Mouse (Mus musculus): Measurements from ENCODE around the gene Abca1. TPM values are rescaled to one million over a fixed set of nuclear protein-coding genes. Genes with fewer than 3 reads are reported as not detected.

The Abca1 gene
- polyA plus RNA-seq, 1 experiment from 2014 or later, result 5.3 TPM

- no peak overlapping the region for H3K9ac ChIP-seq (replicated peaks; ENCODE audit: low read length)
- 83% methylated on average over 2 of the region's 2 CpGs for WGBS
- no peak overlapping the region for H3K27ac ChIP-seq (replicated peaks; ENCODE audit: low read depth, low read length)
- H3K4me3 ChIP-seq (ENCODE audit: low read depth, low read length), result no peak overlapping the region
- DNase-seq (ENCODE audit: low spot score), result no peak
- H3K4me1 ChIP-seq (ENCODE audit: control insufficient read depth, insufficient read depth, low read length), result no peaks in the 10 kb centered on the region
- H3K36me3 ChIP-seq (replicated peaks; ENCODE audit: control insufficient read depth, insufficient read depth, low read depth, low read length), result no peaks in the 10 kb centered on the region
- H3K27me3 ChIP-seq (ENCODE audit: control insufficient read depth, insufficient read depth, low read length), result no peaks in the 10 kb centered on the region
- H3K4me2 ChIP-seq (ENCODE audit: low read depth, low read length), result no peak overlapping the region
- no peaks in the 10 kb centered on the region for H3K9me3 ChIP-seq (replicated peaks; ENCODE audit: control insufficient read depth, low read length)
- ATAC-seq (replicated peaks; ENCODE audit: insufficient number of reproducible peaks, low FRiP score, low TSS enrichment, low read depth), result no peak
Observed at GRCm38 (mm10) chr4:53148817-53149216, 10.9 kb downstream of the Abca1 start.

DNA sequence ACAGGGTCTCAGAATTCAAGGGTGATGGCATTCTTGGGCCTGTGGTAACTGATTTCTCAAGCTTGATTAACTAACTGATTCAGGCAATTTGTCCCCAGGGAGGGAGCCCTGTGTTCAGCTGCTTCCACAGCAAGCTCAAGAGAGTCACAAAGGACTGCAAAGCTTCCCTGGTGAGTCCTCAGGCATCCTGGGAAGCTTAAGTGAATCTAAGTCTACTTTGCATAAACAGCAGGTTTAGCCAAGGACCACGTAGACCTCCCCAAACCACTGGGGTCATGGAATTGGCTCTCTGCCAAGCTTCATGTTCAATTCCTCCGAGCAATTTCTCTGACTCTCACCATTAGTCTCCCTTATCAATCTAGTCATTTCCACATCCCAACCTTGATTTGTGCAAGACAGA lies 12.2 kb downstream of the Abca1 start:
- Histone ChIP-seq H3K4me1 (ENCODE audit: control insufficient read depth, insufficient read depth, low read length) (no peaks in the 10 kb centered on the region), H3K27ac (replicated peaks; ENCODE audit: low read depth, low read length) (no peak overlapping the region), H3K9me3 (replicated peaks; ENCODE audit: control insufficient read depth, low read length) (no peaks in the 10 kb centered on the region), H3K36me3 (replicated peaks; ENCODE audit: control insufficient read depth, insufficient read depth, low read depth, low read length) (no peaks in the 10 kb centered on the region), H3K4me2 (ENCODE audit: low read depth, low read length) (no peak overlapping the region), H3K4me3 (ENCODE audit: low read depth, low read length) (no peak overlapping the region), H3K9ac (replicated peaks; ENCODE audit: low read length) (no peak overlapping the region), H3K27me3 (ENCODE audit: control insufficient read depth, insufficient read depth, low read length) (no peaks in the 10 kb centered on the region)
- 13% methylated on average over 2 of the region's 2 CpGs for WGBS
- ATAC-seq (replicated peaks; ENCODE audit: insufficient number of reproducible peaks, low FRiP score, low TSS enrichment, low read depth), result no peak
- DNase-seq (ENCODE audit: low spot score), result peak; percentile 1

- Histone ChIP-seq H3K9me3 (replicated peaks; ENCODE audit: control insufficient read depth, low read length) (no peaks in the 10 kb centered on the region), H3K27ac (replicated peaks; ENCODE audit: low read depth, low read length) (no peak overlapping the region), H3K9ac (replicated peaks; ENCODE audit: low read length) (no peak overlapping the region), H3K27me3 (ENCODE audit: control insufficient read depth, insufficient read depth, low read length) (no peaks in the 10 kb centered on the region), H3K4me2 (ENCODE audit: low read depth, low read length) (no peak overlapping the region), H3K4me1 (ENCODE audit: control insufficient read depth, insufficient read depth, low read length) (no peaks in the 10 kb centered on the region), H3K36me3 (replicated peaks; ENCODE audit: control insufficient read depth, insufficient read depth, low read depth, low read length) (no peaks in the 10 kb centered on the region), H3K4me3 (ENCODE audit: low read depth, low read length) (no peak overlapping the region)
- no peak for DNase-seq (ENCODE audit: low spot score)
- ATAC-seq (replicated peaks; ENCODE audit: insufficient number of reproducible peaks, low FRiP score, low TSS enrichment, low read depth), result no peak
- 42% methylated on average over 4 of the region's 4 CpGs for WGBS
Observed at GRCm38 (mm10) chr4:53147046-53147445, 12.6 kb downstream of the Abca1 start.

- no peak overlapping the region for H3K4me3 ChIP-seq (ENCODE audit: low read depth, low read length)
- H3K9ac ChIP-seq (replicated peaks; ENCODE audit: low read length), result no peak overlapping the region
- no peaks in the 10 kb centered on the region for H3K9me3 ChIP-seq (replicated peaks; ENCODE audit: control insufficient read depth, low read length)
- DNase-seq (ENCODE audit: low spot score), result no peak
- no peaks in the 10 kb centered on the region for H3K36me3 ChIP-seq (replicated peaks; ENCODE audit: control insufficient read depth, insufficient read depth, low read depth, low read length)
- H3K4me1 ChIP-seq (ENCODE audit: control insufficient read depth, insufficient read depth, low read length), result no peaks in the 10 kb centered on the region
- ATAC-seq (replicated peaks; ENCODE audit: insufficient number of reproducible peaks, low FRiP score, low TSS enrichment, low read depth), result no peak
- no peak overlapping the region for H3K4me2 ChIP-seq (ENCODE audit: low read depth, low read length)
- H3K27me3 ChIP-seq (ENCODE audit: control insufficient read depth, insufficient read depth, low read length), result no peaks in the 10 kb centered on the region
- H3K27ac ChIP-seq (replicated peaks; ENCODE audit: low read depth, low read length), result no peak overlapping the region
- 93% methylated on average over 12 of the region's 12 CpGs for WGBS
Observed at GRCm38 (mm10) chr4:53146227-53146949, 13.3 kb downstream of the Abca1 start.

DNA sequence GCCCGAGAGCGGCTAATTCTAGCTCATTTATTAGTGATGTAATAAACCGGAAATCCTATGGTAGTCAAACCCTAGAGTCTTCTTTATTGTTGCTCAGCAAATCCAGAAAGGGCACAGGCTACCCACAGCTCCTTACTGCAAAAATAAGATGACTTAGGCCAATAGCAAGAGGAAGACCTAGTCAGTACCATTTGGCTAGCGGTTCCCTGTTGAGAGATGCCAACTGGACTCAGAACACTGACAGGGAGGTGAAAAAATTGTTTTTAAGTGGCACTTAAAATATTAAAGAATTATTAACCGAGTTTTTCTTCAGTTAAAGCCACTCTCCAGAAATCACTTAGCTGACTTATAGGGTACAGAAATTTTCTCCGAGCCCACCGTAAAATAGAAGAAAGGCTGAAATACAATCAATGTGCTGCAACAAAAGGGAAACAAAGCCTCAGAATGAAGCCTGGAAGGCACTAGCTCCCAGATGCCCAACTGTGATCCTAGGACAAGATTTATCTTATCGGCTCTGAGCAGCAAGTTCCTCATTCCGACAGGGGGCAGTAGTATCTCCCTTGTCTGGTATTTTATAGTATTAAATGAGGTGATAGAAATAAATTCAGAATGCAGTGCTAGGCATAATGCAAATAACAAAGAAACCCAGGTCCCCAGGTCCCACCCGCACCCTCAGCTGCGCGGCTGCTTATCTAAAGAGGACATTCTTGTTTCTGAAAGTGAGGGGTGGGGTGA lies 14.1 kb downstream of the Abca1 start:
- 86% methylated on average over 12 of the region's 12 CpGs for WGBS
- Histone ChIP-seq H3K9me3 (replicated peaks; ENCODE audit: control insufficient read depth, low read length) (no peaks in the 10 kb centered on the region), H3K4me1 (ENCODE audit: control insufficient read depth, insufficient read depth, low read length) (no peaks in the 10 kb centered on the region), H3K4me3 (ENCODE audit: low read depth, low read length) (no peak overlapping the region), H3K27ac (replicated peaks; ENCODE audit: low read depth, low read length) (no peak overlapping the region), H3K9ac (replicated peaks; ENCODE audit: low read length) (no peak overlapping the region), H3K4me2 (ENCODE audit: low read depth, low read length) (no peak overlapping the region), H3K27me3 (ENCODE audit: control insufficient read depth, insufficient read depth, low read length) (no peaks in the 10 kb centered on the region), H3K36me3 (replicated peaks; ENCODE audit: control insufficient read depth, insufficient read depth, low read depth, low read length) (no peaks in the 10 kb centered on the region)
- no peak for ATAC-seq (replicated peaks; ENCODE audit: insufficient number of reproducible peaks, low FRiP score, low TSS enrichment, low read depth)
- no peak for DNase-seq (ENCODE audit: low spot score)

DNA sequence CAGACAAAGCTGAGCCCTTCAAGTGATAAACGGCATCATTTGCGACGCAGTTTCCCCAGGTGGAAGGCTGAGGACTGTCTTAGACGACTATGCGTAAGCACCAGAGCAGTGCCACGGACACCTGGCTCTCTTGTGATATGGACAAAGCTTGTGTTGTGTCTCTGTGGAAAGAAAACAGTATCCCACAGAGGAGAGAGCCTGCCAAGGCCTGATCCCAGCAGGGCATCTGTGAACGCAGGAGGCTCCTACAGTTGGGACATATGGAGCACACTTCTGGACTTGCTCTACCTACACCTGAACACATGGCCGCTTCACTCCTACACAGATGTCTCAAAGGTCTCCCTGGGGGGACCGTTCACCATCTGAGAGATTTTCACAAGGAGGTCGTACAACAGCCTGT lies 15.1 kb downstream of the Abca1 start:
- H3K36me3 ChIP-seq (replicated peaks; ENCODE audit: control insufficient read depth, insufficient read depth, low read depth, low read length), result no peaks in the 10 kb centered on the region
- H3K4me2 ChIP-seq (ENCODE audit: low read depth, low read length), result no peak overlapping the region
- no peaks in the 10 kb centered on the region for H3K9me3 ChIP-seq (replicated peaks; ENCODE audit: control insufficient read depth, low read length)
- H3K4me1 ChIP-seq (ENCODE audit: control insufficient read depth, insufficient read depth, low read length), result no peaks in the 10 kb centered on the region
- no peak for DNase-seq (ENCODE audit: low spot score)
- no peak overlapping the region for H3K4me3 ChIP-seq (ENCODE audit: low read depth, low read length)
- H3K27me3 ChIP-seq (ENCODE audit: control insufficient read depth, insufficient read depth, low read length), result no peaks in the 10 kb centered on the region
- no peak overlapping the region for H3K9ac ChIP-seq (replicated peaks; ENCODE audit: low read length)
- WGBS, result 74% methylated on average over 10 of the region's 10 CpGs
- H3K27ac ChIP-seq (replicated peaks; ENCODE audit: low read depth, low read length), result no peak overlapping the region
- no peak for ATAC-seq (replicated peaks; ENCODE audit: insufficient number of reproducible peaks, low FRiP score, low TSS enrichment, low read depth)

- ATAC-seq (replicated peaks; ENCODE audit: insufficient number of reproducible peaks, low FRiP score, low TSS enrichment, low read depth) (no peak), DNase-seq (ENCODE audit: low spot score) (no peak)
- WGBS, result 61% methylated on average over 8 of the region's 8 CpGs
- no peak overlapping the region for H3K9ac ChIP-seq (replicated peaks; ENCODE audit: low read length)
- H3K27me3 ChIP-seq (ENCODE audit: control insufficient read depth, insufficient read depth, low read length), result no peaks in the 10 kb centered on the region
- H3K4me1 ChIP-seq (ENCODE audit: control insufficient read depth, insufficient read depth, low read length), result no peaks in the 10 kb centered on the region
- H3K4me3 ChIP-seq (ENCODE audit: low read depth, low read length), result no peak overlapping the region
- H3K36me3 ChIP-seq (replicated peaks; ENCODE audit: control insufficient read depth, insufficient read depth, low read depth, low read length), result no peaks in the 10 kb centered on the region
- H3K9me3 ChIP-seq (replicated peaks; ENCODE audit: control insufficient read depth, low read length), result no peaks in the 10 kb centered on the region
- no peak overlapping the region for H3K27ac ChIP-seq (replicated peaks; ENCODE audit: low read depth, low read length)
- H3K4me2 ChIP-seq (ENCODE audit: low read depth, low read length), result no peak overlapping the region
Observed at GRCm38 (mm10) chr4:53144021-53144420, 15.7 kb downstream of the Abca1 start.

GRCm38 (mm10) chr4:53140678-53141077 lies 19.0 kb downstream of the Abca1 start:
- no peak overlapping the region for H3K4me3 ChIP-seq (ENCODE audit: low read depth, low read length)
- no peak overlapping the region for H3K4me2 ChIP-seq (ENCODE audit: low read depth, low read length)
- H3K36me3 ChIP-seq (replicated peaks; ENCODE audit: control insufficient read depth, insufficient read depth, low read depth, low read length), result no peaks in the 10 kb centered on the region
- WGBS, result 95% methylated on average over 6 of the region's 6 CpGs
- H3K9me3 ChIP-seq (replicated peaks; ENCODE audit: control insufficient read depth, low read length), result no peaks in the 10 kb centered on the region
- no peaks in the 10 kb centered on the region for H3K27me3 ChIP-seq (ENCODE audit: control insufficient read depth, insufficient read depth, low read length)
- H3K4me1 ChIP-seq (ENCODE audit: control insufficient read depth, insufficient read depth, low read length), result no peaks in the 10 kb centered on the region
- no peak for ATAC-seq (replicated peaks; ENCODE audit: insufficient number of reproducible peaks, low FRiP score, low TSS enrichment, low read depth)
- DNase-seq (ENCODE audit: low spot score), result no peak
- no peak overlapping the region for H3K27ac ChIP-seq (replicated peaks; ENCODE audit: low read depth, low read length)
- no peak overlapping the region for H3K9ac ChIP-seq (replicated peaks; ENCODE audit: low read length)
